Mouse (Mus musculus): Measurements from ENCODE around the gene Krt83.
"Not testable (repeated sequence)": the region's sequence is repeated elsewhere in the genome, so short reads cannot be mapped to it uniquely, and the experiment has no call there.

The Krt83 gene

DNA sequence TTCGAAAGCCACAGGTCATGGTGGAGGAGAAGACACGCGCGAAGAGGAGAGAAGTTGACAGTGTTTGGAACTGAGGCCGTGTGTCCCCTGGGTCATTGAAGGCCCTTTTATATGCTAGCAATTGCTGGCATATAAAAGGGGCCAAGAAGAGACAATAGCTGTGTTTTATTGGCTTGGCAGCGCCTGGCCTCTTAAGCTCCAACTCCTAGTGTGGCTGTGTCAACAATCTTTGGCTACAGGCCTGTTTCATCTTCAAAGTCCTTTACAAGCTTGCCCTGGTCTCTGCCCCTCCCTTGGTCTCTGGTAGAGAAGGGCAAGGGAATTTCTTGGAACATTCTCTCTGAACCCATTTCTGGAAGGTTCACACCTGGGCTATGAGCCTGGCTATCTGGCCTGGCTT, at the start of gene Krt83:
Gene Krt83 (minus strand): TSS at position 82 of the 400 bp plus-strand sequence.
- no peak for DNase-seq (ENCODE audit: low spot score in 2 of 2)

- DNase-seq (ENCODE audit: low spot score in 2 of 2) = no peak
Measured at GRCm38 (mm10) chr15:101538580-101538900, 47.2 kb upstream of the Krt83 start.

- DNase-seq (ENCODE audit: low spot score in 2 of 2) = no peak
Measured at GRCm38 (mm10) chr15:101537864-101538579, 46.7 kb upstream of the Krt83 start.

DNA sequence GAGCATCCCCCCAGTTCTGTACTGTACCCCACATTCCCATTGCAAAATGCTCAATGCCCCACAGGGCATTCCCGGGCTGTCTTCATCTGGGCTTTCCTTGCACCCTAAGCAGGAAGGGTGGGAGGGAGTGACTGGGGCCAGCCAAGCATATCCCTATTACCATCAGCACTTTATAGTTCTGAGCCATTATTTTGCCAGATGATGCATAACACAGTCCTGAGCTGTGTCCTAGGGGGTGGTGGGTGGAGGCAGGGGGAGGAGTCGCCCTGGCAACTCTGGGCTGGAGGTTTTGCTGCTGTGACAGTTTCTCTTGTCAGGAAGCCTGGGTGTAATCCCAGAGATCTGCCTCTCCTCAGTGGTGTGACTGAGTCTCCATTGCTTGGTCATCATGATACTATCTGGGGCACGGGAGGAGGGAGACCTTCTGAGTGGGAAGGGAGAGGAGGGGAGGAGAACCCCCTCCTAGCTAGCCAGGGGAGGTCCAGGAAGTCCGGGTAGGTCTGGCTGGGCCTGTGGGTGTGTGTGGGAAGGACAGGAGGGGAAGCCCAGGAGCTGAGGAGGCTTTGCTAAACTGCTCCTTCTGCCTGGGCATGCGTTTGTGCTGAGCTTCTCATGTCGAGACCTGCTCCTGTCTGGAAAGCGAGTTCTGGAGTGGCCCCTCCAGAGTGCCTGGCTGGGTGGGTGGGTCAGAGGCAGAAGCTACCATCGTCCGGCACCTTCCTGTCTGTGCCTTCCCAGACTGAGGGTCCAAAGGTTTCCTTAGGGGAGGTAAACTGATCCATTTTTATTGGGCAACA, 44.9 kb upstream of the Krt83 start:
- DNase-seq (ENCODE audit: low spot score in 2 of 2) = no peak

GRCm38 (mm10) chr15:101532720-101533119, 41.4 kb upstream of the Krt83 start, which contains the start of gene Krt84:
Krt84 (minus strand) TSS chr15:101532820.
- no peak for DNase-seq (ENCODE audit: low spot score in 2 of 2)

GRCm38 (mm10) chr15:101522556-101523232, 31.4 kb upstream of the Krt83 start:
- no peak for DNase-seq (ENCODE audit: low spot score in 2 of 2)

GRCm38 (mm10) chr15:101519792-101520191, 28.5 kb upstream of the Krt83 start:
- peak; percentile 59 to 81 for DNase-seq (ENCODE audit: low spot score in 2 of 2)

- not testable (repeated sequence) for DNase-seq (ENCODE audit: low spot score in 2 of 2)
Measured at GRCm38 (mm10) chr15:101517161-101517560, 25.8 kb upstream of the Krt83 start, which contains the start of gene Gm49425. Gm49425 (minus strand) TSS chr15:101517261.

- DNase-seq (ENCODE audit: low spot score in 2 of 2) = no peak
Measured at GRCm38 (mm10) chr15:101508247-101508646, 16.9 kb upstream of the Krt83 start.

- no peak for DNase-seq (ENCODE audit: low spot score in 2 of 2)
Measured at GRCm38 (mm10) chr15:101506896-101507758, 15.8 kb upstream of the Krt83 start.

- no peak for DNase-seq (ENCODE audit: low spot score in 2 of 2)
Measured at GRCm38 (mm10) chr15:101497181-101497580, 5.9 kb upstream of the Krt83 start.

DNA sequence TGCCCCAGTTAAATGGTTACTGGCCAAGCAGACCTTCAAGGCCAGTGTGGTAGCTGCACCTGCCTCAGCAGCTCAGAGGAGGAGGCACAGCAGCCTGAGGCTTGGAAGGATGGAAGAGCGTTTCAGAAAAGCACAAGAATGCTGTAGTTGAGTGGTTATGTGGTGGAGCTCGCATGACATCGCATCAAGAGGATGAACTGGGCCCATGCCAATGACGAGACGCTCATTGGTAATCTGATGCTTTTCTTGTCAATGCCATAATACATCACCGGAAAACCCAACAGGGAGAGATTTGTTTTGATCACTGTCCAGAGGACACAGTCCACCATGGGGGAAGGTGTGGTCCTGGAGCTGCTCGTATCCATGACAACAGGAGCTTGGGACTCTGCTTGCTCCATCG, 4.0 kb upstream of the Krt83 start:
- DNase-seq (ENCODE audit: low spot score in 2 of 2) = no peak

DNA sequence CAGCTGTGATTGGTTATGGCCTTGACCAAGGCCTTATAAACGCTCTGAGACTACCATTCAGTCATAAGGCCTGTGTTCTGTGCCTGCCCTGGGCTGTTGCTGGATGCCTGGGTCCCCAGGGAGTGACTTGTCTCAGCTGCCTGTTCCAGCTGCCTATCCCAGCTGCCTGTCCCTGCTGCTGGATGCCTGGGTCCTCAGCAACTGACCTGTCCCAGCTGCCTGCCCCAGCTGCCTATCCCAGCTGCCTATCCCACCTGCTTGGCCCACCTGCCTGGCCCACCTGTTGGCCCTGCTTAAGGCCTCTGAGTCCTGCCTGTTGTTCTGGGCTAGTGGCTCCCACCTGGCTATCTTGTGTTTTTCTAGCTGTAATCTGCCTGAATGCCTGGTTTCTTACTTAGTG, 2.9 kb upstream of the Krt83 start:
- no peak for DNase-seq (ENCODE audit: low spot score in 2 of 2)

GRCm38 (mm10) chr15:101493713-101494112, 2.4 kb upstream of the Krt83 start:
- no peak for DNase-seq (ENCODE audit: low spot score in 2 of 2)

DNA sequence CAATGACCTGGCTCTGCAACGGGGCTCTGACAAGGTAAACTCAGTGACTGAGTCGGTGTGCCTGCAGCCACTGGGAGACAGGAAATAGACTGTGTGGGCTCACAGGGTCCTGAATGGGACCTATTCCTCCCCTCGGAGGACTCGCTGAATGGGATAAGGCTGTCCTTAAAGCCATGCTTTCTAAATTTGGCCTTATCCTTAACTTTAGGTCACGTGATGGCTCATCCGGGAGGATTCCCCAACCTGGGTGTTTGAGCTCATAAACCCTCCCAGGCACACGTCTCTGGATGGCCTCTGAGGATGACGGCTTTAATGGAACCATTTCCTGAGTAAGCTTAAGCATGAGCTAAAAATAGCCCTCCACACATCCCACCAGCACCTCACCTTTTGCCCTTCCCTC, 1.4 kb upstream of the Krt83 start:
- no peak for DNase-seq (ENCODE audit: low spot score in 2 of 2)

DNA sequence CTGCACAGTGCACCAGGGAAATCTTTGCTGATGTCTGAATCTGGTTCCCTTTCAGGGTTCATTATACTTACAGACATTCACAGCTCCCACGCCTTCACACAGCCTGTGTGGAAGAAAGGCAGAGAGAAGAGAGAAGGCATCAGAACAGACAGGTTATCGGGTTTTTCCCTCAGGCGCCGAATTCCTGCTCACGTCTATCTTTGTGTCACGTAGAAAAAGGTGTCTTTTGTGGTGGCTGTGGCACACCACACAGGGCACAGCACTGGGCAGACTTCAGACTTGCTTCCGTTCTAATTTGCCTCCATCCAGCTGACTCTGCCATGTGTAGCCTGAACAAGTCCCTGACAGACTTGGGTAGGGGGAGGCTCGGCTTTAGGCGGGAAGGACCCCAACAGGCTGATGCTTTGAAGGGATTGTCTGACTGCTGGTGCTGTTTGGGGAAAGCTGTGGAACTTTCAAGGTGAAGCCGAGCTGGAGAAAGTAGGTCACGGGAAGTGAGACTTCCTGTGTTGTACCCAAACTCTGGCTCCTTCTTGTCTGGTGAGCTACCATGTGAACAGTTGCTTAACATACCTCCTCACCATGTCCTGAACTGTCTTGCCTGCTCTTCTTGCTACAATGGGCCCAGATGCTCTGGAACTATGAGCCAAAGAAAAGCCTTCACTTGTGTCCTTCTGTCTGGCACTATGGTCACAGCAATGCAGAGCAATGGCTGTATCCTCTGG, 5.2 kb downstream of the Krt83 start:
- DNase-seq (ENCODE audit: low spot score in 2 of 2) = no peak

DNA sequence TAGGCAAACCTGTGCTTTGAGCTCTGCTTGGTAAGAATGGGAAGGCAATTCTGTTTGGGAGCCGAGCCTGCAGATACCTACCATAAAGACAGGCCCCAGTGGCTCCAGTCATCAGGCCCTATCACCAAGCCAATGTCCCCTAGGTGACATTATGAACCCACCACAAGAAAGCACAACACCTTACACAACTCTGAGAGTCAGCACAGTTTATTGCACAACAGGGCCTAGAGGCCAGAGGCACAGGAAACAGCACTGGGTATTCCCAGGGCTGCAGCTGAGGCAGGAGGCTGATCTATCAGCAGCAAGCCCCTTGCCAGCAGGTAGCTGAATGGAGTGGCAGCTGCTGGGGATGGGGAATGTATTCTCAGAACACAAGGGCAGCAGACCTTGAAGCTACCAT, 6.4 kb downstream of the Krt83 start:
- DNase-seq (ENCODE audit: low spot score in 2 of 2) = no peak

DNA sequence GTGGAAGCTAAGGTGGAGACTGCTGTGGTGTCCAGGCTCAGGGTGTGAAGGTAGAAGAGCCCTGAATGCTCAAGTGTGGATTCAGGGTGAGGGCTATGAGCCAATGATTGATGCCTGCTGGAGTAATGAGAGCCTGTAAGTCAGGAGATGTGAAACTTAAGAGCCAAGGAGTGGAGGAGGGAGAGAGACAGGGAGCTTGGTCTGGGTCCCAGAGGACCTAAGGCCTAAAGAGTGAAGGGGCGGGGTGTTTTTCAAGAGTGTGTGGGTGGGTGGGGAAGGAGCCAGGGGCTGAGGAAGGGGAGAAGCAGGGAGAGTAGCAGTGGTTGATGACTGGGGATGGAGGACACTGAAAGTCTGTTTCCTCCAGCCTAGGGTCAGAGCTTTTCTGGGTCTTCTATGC, 7.7 kb downstream of the Krt83 start:
- DNase-seq (ENCODE audit: low spot score in 2 of 2) = no peak

DNA sequence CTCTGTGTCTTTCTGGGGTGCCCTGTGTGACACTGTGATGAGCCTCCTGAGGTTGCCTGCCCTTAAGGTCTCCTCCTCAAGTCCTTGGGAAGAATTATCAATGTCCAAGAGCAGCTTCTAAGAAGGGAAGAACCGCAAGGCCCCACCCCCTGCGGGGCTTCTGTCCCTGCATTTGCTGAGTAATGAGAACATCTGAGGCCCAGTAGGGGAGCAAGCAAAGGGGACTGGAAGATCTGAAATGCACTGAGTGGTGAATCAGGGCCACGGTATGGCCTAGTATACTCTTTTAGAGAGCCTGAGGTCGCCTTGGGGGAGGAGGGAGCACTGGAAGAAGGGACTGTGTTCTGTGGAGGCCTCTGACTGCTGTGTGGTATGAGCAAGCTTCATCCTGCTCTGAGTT, 9.3 kb downstream of the Krt83 start:
- no peak for DNase-seq (ENCODE audit: low spot score in 2 of 2)

DNA sequence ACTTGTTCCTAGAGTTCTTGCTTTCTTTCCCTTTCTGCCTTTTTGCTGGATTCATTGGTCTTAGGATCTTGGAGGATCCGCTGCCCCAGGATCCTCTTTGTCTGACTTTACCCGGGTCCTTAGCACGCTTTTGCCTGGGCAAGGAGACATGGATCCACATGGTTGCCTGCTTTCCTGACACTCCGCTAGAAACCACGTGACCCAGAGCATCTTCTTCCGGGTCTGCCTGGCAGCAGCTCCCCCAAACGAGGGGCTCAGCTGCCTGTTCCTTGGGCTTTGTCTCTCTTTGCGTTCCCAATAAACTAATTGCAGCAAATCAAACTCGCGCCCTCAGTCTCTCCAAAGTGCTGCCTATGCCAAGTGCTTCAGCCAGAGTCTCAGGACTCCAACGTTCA, 11.6 kb downstream of the Krt83 start:
- DNase-seq (ENCODE audit: low spot score in 2 of 2) = no peak

Measured in urinary bladder, postnatal 4 days (tissue).